Mouse (Mus musculus): ENCODE data around the gene Gm4792.

DNA sequence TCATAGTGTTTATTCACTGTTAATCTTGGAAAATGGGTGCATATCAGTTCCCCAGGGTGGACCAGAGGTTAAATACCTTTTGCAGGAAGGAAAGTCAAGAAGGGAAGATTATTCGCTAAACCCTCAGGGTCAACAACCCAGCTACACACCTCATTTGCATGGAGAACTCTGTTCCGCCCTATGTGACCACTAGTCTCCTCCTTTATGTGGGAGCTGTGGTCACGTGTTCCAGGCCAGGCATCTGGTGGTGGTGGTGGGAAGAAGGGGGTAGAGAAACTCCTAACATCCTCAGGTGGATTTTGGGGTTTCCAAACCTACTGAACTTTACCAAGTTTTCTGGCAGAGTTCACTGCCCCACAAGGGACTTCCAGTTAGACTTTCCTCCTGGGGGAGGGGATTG, 35.3 kb downstream of the Gm4792 start:
- TF ChIP-seq CTCF (conservative IDR thresholded peaks at IDR 0.05; ENCODE audit: low read length) (no peak; the same call in 1 of the 2 replicates), POU5F1 (IDR thresholded peaks at IDR 0.05; ENCODE audit: borderline replicate concordance, low read length) (no peak)

All from E14TG2a.4 (cell line).